8 mouse cellular contexts compared by ENCODE assay signal in genomic region chr4:152038985-152039830, GRCm38 (mm10). TPM values are rescaled to one million over a fixed set of nuclear protein-coding genes. Genes with fewer than 3 reads are reported as not detected.
DNase-seq lines count a peak whose midpoint lies in the region; ATAC-seq and TF ChIP-seq lines count a peak whose summit lies in the region.

Gene Nol9, plus strand, starts transcription at chr4:152039321.

- H3K9me3 ChIP-seq in hindbrain, embryonic 14.5 days (ENCODE audit: control insufficient read depth, low read length), result no peaks in the 10 kb centered on the region

- peaks cover 35% of the 10 kb centered on the region for H3K36me3 ChIP-seq in hindbrain, embryonic 14.5 days (replicated peaks; ENCODE audit: control insufficient read depth, insufficient read depth)

- CTCF ChIA-PET in Patski (lab: Charles Lee), result interaction anchor here (0.6 to 3.5 kb wide), 8 partner anchors 10 to 58 kb away, joined by 3 to 21 read pairs (median 3); no protein-coding TSS in a partner anchor

- H3K4me2 ChIP-seq in hindbrain, embryonic 14.5 days (replicated peaks), result peak within 1 kb of the TSS; percentile 97

- TF ChIP-seq CTCF in Patski (IDR thresholded peaks at IDR 0.05), result no peak

- H3K9ac ChIP-seq in hindbrain, embryonic 14.5 days, result peak within 1 kb of the TSS; percentile 74

- peak; percentile 66 for ATAC-seq in Patski
- ATAC-seq in hindbrain, embryonic 14.5 days (ENCODE audit: low FRiP score), result peak; percentile 89

- no peaks in the 10 kb centered on the region for H3K27me3 ChIP-seq in Patski
- H3K27me3 ChIP-seq in hindbrain, embryonic 14.5 days (ENCODE audit: control insufficient read depth, insufficient read depth, low read length), result no peaks in the 10 kb centered on the region

- H3K4me3 ChIP-seq in hindbrain, embryonic 14.5 days (replicated peaks; ENCODE audit: low read length), result peak within 1 kb of the TSS; percentile 92

- no peak for DNase-seq in Patski (ENCODE audit: low read depth, low spot score)
- DNase-seq in cerebellum, postnatal 14 days, result peak; percentile 97 to 98
- peak; percentile 83 to 91 for DNase-seq in frontal cortex, postnatal 25 days (ENCODE audit: low spot score in 2 of 2)
- peak; percentile 97 for DNase-seq in hindbrain, embryonic 14.5 days (ENCODE audit: low spot score)
- DNase-seq in layer of hippocampus, postnatal 36 days, result peak; percentile 92 to 93
- DNase-seq in lung, postnatal 36 days, result peak; percentile 94
- peak; percentile 93 for DNase-seq in retina, postnatal 1 day
- peak; percentile 84 to 93 for DNase-seq in urinary bladder, adult 18-20 months (ENCODE audit: low spot score in 2 of 2)

- in situ Hi-C loops in Patski (cut with MboI; ENCODE audit: low pct_unique_long_range_greater_than_20kb), result no loop called here

- under 1% methylated on average over 86 of the region's 86 CpGs for WGBS in hindbrain, embryonic 14.5 days

- peaks cover 8% of the 10 kb centered on the region for H3K4me1 ChIP-seq in hindbrain, embryonic 14.5 days (replicated peaks; ENCODE audit: control insufficient read depth, insufficient read depth, low read length)

- H3K27ac ChIP-seq in hindbrain, embryonic 14.5 days, result no peak within 1 kb of the TSS

- POLR2A ChIA-PET in Patski (lab: Charles Lee), result interaction anchor here (0.7 to 1.4 kb wide), 4 partner anchors 9 to 55 kb away, joined by 3 to 4 read pairs (median 3); no protein-coding TSS in a partner anchor

RNA-seq across cellular contexts. Expression of gene Nol9, which starts in this region (rescaled TPM):
- 19.4 TPM for polyA plus RNA-seq in Patski (2021)
- 24.4 and 26.1 TPM in 2 replicates for polyA plus RNA-seq in hindbrain, embryonic 14.5 days (2014; fragmentation: Nextera tagmentation; extraction: Ambion mirVana)
- 10 to 100 TPM; 19.7 to 21.3 TPM for total RNA-seq in layer of hippocampus, postnatal 36 days (2021)
